Mouse (Mus musculus): ENCODE measurements around the gene Flt3l.
"Not testable (repeated sequence)": the region's sequence is repeated elsewhere in the genome, so short reads cannot be mapped to it uniquely, and the experiment has no call there.

Gene Flt3l

GRCm38 (mm10) chr7:45122561-45123185, 13.6 kb downstream of the Flt3l start:
- no peak for DNase-seq

DNA sequence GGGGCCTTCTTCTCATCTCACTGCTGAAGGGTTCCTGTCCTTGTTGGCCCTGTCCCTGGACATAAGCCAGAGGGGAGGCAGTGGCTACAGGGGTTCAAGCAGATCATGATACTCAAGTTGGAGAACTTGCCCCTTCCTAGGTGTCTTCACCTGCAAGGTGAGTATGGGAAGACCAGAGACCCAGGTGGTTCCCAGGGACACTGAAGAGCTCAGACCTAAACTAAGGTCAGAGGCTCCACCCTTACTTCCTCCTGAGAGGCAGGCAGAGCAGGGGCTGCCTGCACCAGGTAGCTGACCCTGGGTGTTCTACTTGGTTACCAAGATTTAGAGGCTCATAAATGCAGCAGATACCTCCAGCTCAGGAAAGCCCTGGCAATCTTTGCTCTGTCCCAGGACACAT, 14.3 kb downstream of the Flt3l start:
- no peak for DNase-seq

DNA sequence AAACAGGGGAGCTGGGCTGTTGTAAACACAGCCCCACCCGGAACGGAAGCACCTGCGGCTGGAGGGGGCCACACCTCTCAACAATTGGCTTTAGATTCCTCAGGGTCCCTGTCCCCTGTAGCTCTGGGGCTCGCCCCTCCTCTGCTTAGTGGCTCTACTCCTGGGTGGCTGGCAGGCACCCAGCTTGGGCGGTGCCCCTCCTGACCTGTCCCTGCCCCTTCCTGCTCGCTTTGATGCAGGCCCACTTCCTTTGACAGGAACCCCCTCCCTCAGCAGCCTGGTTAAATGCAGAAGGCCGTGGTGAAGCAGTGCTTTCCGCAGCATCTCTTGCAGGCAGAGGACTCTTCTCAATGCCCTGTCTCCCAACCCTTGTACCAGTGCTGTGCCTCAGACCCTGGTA, 14.8 kb downstream of the Flt3l start:
- DNase-seq, result peak; percentile 84 to 92

DNA sequence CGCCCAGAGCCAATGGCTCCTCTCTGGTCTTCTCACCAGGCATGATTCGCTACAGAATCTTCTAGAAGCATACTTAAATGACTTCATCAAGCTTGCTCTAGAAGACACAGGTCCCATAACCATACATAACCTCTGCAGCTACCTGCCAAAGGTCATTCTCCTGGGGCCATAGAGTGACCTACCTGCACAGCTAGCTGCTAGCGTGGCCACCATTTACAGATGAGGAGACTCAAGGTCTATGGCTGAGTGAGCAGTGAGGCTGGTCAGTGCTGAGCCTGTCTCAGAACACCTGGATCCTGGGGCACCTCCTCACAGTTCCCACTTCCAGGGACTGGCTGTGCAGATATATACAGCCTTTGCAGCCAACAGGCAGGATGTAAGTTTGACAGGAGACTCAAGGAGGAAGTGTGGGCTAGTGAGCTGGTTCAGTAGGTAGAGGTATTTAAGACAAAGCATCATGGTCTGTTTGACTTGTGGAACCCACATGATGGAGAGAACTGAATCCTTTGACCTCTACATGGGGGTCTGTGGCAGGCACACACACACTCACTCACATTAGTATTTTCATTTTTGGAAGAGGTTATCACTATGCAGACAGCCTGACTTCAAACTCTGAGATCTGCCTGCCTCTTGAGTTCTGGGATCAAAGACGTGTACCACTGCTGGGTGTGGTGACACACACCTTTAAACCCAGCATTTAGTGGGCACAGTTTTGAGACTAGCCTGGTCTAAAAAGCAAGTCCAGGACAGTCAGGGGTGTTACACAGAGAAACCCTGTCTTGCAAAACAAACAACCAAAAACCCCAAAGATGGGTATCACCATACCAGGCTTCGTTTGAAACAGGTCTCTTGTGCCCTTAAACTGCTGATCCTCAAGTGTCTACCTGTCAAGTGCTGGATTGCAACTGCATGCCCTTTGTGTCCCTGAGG, 16.2 kb downstream of the Flt3l start:
- no peak for DNase-seq

- no peak for DNase-seq
Measured at GRCm38 (mm10) chr7:45118336-45118735, 17.9 kb downstream of the Flt3l start.

DNA sequence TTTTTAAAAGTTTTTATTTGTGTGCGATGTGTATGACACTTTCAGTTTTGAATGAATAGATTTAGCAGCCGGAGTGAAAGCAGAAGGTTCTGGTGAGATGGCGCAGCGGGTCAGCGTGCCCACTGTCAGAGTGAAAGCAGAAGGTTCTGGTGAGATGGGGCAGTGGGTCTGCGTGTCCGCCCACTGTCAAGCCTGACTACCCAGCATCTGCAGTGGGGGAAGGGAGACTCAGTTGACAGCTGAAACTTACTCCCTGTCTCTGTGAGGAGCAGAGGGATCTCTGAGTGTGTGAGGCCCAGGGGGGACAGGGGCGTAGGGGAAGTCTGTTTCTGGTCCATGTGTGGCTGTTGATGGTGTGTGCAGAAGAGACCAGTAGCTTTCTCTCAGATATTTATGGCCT, 18.7 kb downstream of the Flt3l start:
- no peak for DNase-seq

- DNase-seq, result no peak
Measured at GRCm38 (mm10) chr7:45113476-45113875, 22.8 kb downstream of the Flt3l start.

GRCm38 (mm10) chr7:45112529-45112928, 23.7 kb downstream of the Flt3l start:
- DNase-seq, result no peak

DNA sequence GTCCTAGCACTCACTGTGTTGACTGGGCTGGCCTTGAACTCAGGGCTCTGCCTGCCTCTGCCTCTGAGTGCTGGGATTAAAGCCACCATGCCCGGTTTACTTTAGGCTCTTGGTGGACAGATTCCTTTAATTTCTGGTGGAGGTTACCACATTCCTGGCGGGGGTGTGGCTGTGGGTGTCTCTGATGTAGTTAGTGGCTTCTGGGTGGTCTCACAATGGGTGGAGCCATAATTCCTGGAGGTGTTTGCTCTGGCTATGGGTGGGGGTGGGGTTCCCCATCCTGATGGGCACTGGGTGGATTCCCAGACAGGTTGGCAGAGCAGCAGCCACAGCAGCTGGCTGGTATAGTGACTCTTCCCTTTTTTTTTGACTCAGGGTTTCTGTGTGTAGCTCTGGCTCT, 24.3 kb downstream of the Flt3l start:
- no peak for DNase-seq

DNA sequence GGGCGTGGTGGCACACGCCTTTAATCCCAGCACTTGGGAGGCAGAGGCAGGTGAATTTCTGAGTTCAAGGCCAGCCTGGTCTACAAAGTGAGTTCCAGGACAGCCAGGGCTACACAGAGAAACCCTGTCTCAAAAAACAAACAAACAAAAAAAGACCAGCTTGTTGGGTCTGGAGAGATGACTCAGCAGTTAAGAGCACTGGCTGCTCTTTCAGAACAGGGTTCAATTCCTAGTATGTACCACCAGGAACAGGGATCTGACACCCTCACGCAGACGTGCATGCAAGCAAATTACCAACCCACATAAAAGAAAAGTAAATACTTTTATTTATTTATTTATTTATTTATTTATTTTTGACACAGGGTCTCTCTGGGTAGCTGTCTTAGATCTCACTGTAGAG, 26.1 kb downstream of the Flt3l start:
- not testable (repeated sequence) for DNase-seq

DNA sequence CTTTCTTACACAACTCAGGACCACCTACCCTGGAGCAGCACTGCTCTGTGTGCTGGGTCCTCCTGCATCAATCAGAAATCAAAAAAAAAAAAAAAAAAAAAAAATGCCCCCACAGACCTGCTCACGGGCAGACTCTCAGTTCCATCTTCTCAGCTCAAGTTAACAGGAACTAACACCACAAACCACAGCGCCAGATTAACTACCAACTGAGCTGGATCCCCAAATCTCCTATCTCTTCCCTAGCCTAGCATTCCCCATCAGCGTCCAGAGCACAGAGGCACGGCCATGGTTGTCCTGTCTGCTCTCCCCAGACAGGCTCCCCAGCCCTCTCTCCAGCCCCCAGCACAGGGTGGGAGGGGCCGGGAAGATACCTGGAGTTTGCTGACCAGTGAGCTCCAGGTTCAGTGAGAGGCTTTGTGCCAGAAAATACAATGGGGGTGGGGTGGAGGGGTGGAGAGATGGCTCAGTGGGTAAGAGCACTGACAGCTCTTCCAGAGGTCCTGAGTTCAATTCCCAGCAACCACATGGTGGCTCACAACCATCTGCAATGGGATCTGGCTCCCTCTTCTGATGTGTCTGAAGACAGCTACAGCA, 29.1 kb downstream of the Flt3l start:
- no peak for DNase-seq

GRCm38 (mm10) chr7:45106441-45106840, 29.8 kb downstream of the Flt3l start:
- no peak for DNase-seq

- DNase-seq, result no peak
Measured at GRCm38 (mm10) chr7:45105491-45105890, 30.7 kb downstream of the Flt3l start.

- DNase-seq, result no peak
Measured at GRCm38 (mm10) chr7:45104941-45105340, 31.3 kb downstream of the Flt3l start.

GRCm38 (mm10) chr7:45103652-45104180, 32.5 kb downstream of the Flt3l start, which contains the start of gene Fcgrt:
Fcgrt (minus strand) TSS chr7:45103851.
- DNase-seq, result peak in 1 of 2 experiments; percentile 35

DNA sequence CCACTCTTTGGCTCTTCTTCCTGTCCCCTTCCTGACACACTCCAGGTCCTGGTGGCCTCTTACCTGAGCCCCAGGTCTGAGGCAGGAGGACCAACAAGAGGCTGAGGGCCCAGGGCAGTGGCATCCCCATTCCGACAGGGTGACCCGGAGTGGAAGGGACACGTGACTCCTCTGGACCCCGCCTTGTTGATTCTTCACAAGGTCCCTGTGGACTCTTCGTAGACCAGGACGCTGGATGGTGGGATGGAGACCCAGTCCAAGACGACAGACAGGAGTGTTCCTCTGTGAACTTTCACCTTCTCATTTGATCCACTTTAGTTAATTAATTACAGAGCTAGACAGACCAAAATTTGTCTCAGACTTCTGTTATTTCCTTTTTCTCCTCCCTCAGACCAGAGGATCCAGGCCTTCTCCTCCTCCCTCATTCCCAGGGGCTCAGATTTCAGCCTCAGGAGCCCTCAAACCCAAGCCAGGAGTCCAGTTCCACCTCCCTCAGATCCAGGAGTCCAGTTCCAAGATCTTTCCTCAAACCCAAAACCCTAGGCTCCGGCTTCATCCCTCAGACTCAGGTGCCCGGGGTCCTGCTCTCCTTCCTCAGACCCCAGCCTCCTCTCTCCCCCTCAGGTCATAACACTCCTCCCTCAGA, 33.2 kb downstream of the Flt3l start:
- DNase-seq, result no peak

DNA sequence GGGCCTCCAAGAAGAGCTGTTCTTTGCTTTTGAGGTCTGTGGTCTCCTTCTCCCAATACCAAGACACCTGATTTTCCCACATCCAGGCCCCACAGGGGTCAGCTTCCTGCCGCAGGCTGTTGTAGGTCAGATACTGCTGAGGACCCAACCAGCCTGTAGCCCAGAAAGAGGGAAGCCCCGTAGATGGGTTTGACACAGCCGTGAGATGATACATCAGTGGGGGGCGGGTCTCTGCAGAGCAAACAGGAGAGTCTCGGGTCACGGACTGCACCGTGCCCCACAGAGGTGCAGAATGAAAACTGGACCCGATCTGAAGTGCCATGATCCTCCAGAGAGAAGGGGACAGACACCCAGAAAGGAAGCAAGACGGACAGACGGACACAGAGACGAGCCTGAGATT, 33.8 kb downstream of the Flt3l start:
- DNase-seq, result no peak

- no peak for DNase-seq
Measured at GRCm38 (mm10) chr7:45100046-45100445, 36.2 kb downstream of the Flt3l start.

GRCm38 (mm10) chr7:45098541-45099240, 37.5 kb downstream of the Flt3l start:
- DNase-seq, result no peak

DNA sequence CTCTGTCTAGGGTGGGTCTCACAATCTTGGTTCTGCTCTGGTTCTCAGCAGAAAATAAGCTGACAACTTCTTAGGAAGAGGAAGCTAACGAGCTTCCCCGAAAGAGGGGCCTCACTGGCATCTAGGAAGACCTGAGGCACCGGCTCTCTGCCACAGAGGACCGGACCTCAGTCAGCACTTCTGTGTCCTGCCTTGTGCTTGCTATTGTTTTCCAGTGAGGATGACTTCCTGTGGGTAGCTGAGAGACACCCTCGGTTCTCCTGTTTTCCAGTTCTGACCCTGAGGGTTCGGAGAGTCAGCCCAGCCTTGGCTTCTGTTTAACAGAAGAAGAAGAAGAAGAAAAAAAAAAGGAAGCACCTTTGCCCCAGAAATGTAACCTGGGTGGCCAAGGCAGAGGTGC, 38.8 kb downstream of the Flt3l start:
- DNase-seq, result no peak

DNA sequence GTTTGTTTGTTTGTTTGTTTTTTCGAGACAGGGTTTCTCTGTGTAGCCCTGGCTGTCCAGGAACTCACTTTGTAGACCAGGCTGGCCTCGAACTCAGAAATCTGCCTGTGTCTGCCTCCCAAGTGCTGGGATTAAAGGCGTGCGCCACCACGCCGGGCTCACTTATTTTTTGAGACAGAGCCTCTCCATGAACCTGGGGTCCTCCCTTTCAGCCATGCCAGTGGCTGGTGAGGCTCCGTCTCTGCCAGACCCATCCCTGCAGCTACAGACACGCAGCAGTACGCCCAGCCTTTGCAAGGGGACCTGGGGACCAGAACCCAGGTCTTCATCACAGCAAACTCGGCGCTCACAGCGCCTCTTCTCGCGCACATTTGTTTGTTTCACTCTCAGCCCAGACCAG, 40.3 kb downstream of the Flt3l start:
- not testable (repeated sequence) for DNase-seq

GRCm38 (mm10) chr7:45095367-45095766, 40.9 kb downstream of the Flt3l start:
- DNase-seq, result no peak

All from thymus, adult 18-20 months (tissue).